Mouse (Mus musculus) layer of hippocampus, adult 9-10 months (tissue): ENCODE measurements at regions not wholly inside any gene's neighbourhood (a gene's known extent, or its start where the extent isn't known, plus 50 kb on each side); places are given as distances from the start of the nearest gene placed in this dataset.
A peak's percentile ranks its signal among the peaks of the same experiment; 100 is the strongest.

Experiments used
- DNase-seq: peaks from one replicate; pipeline ENCODE4 v3.0.0; 2022; ENCODE audit warnings: low spot score

DNA sequence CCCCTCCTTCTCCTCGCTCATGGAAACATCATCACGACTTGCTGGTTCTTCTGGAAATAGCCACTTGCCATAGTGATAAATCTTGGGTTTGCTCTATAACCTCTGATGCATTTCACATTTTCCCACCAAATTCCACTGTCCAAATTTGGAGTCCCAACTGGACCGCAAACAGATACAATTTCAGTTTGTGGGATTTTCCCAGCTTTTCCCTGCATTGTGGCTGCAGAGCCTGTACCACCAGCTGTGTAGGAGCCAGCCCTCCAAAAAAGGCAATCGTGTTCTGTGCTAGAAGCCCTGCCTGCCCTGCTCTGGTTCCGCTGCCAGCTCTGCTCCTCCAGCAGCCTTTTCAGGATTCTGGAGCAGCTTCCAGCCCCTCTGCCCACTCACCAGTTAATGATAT lies 291.4 kb downstream of the Gsdmc2 start:
- no peak for DNase-seq

DNA sequence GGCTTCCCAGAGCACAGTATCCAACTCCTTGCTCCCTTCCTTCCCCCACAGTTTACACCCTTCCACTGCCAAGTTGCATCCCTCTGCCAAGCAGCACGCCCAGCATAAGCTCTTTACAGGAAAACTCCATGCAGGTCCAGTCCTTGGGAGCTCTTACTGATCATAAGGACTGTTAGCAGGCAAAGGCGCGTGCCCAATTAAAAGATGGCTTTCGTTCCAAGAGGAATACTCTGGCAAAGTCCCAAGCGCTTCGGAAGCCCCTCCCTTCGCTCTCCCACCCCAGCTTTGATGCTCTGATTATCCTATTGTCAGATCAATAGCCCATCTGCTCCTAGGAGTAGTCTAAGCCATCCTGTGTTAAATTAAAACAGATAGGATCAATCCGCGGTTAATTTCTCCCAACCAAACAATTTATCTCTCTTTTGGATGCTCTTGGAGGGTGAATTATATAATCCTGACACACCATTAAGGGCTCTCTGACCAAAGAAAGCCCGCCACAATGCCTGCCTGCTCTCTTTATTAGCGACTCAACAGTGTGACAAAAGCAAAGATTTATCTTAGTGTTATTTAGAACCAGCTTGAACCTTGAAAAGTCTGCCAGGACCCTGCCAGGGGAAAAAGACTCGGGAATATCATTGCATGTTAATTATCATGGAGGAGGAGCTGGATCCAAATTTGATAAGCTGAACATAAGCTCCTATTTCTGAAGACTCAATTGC lies 312.5 kb downstream of the Gsdmc2 start:
- DNase-seq: peak; percentile 16

DNA sequence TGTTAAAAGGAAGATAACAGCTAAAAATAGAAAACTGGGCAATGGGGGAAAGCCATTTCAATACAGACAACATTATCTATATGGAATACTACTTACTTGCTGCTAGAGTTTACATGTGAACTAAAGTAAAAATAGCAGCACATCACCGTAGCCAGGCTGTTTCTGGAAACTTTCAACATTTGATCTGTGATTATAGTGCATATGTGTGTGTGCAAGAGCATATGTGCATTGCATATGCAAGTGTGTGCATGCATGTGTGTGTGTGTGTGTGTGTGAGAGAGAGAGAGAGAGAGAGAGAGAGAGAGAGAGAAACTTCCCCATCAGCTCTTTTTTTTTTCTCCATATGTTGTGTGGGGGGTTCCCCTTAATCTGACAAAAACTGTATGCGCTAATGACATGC lies 317.7 kb downstream of the Gsdmc2 start:
- no peak for DNase-seq

DNA sequence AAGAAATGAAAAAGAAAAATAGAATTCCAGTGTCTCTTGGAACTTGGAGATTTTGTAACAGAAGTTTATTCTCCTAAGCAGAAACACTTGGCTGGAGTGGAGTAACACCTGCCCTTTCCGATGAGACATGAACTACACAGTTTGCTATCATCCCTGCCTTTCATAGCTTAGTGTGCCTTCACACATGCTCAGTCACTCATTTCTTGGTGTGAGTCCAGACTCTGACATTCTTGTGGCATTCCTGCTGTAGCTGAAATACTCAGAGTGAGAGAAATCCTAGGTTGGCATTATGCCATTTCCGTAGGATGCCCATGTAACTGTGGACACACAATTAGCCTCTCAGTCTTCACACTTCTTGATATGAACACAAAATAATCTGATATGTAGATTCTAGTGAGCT lies 318.2 kb downstream of the Gsdmc2 start:
- DNase-seq: no peak

DNA sequence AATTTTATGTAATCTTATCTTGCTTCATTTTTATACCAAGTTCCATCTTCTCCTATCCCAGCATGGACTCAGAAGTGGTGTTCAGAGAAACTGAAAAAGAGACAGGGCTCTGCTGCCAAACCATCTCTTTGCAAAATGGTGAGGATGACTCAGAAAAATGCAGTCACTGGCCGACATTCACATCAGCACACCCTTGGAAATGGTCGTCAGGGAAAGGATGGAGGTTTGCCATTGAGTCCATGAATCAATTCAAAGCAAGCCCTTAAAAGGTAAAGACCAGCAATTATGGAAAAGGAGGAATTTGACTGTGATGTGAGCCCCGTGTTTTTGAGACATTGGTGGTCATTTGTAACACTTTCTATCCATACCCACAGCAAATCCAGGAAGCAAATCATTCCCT lies 327.7 kb downstream of the Gsdmc2 start:
- DNase-seq: no peak

DNA sequence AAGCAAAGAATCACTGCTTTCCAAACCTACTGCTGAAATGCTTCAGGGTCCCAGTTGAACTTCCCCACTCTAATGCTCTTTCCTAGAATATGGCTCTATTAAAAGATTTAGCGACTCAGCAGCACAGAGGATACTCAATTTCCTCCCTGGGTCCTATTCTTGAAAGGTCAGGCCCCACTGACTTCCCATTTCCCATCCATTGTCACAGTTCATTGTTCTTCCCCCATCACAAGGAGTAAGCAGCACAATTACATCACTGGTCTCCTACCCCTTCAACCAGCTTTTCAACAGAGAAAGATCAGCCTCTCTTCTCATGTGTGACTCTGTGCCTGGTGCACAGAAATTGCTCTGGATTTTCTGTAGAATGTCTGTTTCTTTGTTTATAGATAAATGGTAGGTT lies 344.5 kb downstream of the Gsdmc2 start:
- DNase-seq: no peak

DNA sequence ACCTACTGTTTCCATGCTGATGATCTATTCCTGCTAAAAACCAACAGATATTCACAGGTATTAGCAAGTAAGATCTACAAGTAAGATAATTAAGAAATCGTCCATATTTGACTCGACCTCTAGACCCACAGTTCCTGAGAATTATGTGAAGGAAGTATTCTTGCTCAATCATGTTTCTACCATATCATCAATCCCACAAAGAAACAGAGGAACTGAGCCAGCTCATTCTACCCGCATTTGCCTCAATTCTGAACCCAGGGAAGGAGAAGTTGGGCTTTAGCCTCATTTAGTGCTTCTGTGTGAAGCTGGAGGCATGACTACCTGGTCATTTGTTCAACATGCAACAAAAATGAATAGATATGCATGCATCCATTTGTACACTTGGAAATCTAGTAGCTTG lies 346.5 kb downstream of the Gsdmc2 start:
- DNase-seq: no peak

DNA sequence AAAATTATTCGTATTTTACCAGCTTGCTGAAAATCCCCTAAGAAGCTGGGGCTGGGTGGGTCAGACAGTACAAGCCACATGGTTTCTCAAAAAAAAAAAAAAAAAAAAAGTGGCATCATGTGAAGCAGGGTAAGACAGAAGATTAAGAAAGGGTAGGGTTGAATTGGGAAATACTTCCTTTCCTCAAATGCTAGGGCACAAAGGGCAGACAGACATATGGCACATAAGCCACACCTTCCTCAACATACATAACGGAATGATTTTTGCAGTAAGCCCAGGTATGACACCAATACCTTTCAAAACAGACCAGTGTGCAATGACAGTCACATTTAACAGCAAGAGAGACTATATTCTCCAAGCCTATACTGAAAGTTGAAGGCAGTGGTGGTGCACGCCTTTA lies 347.8 kb downstream of the Gsdmc2 start:
- no peak for DNase-seq

DNA sequence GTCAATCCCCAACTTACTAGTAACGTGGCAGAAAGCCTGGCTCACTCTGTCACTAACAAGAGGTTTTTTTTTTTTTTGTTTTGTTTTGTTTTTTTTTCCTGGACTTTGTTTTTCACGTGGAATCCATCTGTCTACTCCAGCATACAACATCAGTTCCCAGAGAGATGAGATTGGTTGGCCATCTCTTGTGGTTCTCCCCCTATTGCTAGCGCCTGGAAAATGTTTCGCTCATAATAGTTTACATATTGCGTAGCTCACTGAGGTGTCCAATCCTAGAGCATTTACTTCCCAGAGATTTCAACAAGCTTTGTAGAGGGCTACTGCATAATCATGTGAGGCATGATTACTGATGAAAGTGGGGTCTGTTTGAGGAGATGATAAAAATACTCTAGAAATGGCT lies 360.1 kb downstream of the Gsdmc2 start:
- no peak for DNase-seq

DNA sequence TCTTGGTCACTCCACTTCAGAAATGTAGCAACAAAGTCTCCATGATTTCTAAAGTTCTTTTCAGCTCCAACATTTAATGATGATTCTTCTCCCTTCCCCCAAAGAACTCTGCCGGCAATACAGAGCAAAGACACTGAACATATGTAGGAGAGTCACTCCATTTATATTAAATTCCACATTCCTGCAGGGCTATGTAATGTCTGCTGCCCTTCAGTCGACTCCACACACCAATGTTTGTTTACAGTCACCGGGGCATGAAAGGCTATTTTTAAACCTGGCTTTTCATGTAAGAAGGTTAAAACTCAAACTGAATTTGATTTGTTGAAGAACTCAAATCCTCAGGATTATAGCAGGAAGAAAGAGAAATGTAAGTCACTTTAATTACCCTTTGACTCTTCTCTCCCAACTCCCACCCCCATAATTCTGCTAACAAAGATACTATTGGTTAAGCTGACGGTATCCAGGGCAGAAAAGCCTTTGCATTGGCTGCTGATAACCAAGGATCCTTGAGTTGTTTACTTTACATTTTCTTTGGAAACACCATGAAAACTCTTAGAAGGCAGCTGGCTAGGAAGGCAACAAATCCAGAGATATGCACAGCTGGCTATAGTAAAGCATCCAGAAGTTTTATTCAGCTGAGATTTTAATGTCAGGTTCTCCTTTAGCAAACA lies 360.6 kb downstream of the Gsdmc2 start:
- no peak for DNase-seq

DNA sequence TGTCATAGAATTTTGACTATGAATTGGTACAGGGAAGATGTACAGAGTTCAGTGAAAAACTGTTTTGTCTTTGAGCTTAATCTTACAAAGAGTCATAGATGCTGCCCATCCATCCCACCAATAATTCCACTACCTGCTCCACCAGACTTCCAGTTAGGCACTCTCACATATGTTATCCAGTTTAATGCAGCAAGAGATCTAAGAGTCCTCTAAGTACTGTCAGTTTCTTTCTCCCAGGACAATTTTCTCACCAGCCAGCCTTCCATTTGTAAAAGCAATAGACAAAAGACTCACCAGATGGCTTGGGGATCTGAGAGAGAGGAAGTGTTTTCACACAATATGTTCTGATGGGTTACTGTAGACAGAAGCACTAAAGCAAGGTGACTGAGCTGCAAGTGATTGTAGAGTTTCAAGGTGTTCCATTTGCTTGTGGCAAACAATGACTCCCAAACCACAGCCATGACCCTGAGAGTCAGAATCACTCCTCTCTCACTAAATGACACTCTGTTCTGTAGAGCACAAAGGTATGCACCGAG lies 365.6 kb downstream of the Gsdmc2 start:
- no peak for DNase-seq

DNA sequence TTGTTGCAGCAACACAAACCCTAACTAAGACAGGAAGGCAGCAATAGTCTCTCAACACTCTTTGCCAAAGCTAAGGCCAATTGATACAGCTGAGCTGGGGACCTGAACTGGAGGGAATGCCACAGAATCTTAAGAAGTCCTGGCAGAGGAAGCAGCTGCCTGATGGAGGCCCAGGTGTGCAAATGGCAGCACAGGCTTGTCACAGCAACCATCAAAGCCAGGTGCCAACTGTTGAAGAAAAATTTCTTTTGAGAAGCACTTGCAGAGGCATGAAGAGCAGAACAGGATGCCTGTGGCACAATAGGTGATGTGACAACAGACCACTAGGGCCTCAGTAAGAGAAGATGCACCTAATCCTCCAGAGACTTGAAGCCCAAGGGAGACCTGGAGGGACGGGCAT lies 378.1 kb downstream of the Gsdmc2 start:
- DNase-seq: no peak

DNA sequence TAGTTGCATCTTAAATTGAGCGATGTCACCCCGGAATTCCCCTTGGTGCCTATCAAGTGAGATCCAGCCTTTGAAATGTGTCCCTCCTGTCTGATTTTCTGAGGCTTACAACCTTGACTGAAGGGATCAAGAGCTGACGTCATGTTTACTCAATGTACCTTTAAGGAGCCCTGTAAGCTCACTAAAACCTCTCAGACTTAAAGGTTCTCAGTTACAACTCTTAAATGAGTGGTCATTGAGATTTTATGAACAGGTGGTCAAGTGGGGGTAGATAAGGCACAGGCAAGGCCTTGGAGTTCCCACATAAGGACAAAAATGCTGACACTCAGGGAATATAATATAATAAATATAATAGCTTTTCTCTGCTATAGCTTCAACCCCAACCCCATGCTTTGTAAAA lies 392.4 kb downstream of the Gsdmc2 start:
- no peak for DNase-seq

DNA sequence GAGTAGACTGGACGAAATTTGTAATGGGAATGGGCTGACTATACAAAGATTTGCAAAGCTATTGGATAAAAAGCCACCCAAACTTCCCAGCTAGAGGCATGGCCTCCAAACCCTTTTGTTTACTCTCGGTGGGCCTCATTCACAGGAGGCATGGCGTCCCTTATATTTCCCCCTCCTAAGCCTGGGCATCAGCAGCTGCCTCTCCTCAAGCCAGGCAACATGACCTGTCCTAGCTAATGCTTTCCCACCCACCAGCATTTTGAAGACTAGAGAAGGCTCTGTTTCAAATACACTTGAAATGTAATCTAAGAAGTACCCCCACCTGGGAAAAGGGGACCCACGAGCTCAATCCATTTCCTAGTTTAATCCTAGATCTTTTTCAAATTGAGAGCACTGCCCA lies 398.7 kb downstream of the Gsdmc2 start:
- no peak for DNase-seq

DNA sequence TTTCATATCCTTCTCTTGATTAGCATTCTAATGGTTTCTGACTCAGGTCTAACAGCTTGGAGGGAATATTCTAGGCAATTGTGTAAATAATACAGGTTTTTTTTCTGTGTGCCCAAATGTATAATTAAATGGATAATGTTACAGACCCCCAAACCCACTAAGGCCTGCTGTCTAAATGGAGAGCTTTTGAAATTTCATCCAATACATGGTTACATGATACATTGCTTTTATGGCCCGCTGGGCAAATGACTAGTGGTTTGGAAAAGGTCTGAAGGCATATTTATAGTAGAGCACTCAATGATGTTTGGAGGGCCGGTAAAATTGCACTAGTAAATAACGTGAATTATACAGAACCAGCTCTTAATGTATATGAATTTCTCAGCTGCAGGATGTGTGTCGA lies 400.0 kb downstream of the Gsdmc2 start:
- no peak for DNase-seq

DNA sequence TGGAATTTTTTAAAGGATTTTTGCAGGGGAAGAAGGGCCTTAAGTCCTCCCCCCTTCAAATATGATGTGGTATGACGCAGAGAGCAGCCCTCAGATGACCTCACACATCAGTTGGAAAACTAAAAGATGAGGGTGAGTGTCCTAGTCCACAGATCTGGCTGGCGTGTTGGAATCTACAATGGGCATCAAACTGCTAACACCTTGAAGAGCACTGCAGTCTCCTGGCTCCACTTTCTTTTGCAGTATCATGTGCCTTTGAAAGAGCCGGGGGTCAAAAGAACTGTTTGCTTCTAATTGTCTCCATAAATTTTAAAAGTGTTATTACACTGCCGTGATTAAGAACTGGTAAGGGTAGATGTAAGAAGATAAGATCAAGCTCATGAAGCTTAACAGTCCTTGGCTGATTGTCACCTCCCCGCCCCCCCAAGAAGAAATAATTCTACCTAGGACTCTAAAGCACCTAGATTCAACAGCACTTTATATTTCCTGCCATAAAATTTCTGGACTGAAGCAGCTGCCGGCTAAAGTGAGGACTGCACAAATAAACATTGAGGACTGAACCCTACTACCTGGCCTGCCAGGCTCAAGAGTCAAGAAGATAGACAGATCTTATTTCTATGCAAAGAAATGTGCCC lies 402.7 kb downstream of the Gsdmc2 start:
- no peak for DNase-seq

DNA sequence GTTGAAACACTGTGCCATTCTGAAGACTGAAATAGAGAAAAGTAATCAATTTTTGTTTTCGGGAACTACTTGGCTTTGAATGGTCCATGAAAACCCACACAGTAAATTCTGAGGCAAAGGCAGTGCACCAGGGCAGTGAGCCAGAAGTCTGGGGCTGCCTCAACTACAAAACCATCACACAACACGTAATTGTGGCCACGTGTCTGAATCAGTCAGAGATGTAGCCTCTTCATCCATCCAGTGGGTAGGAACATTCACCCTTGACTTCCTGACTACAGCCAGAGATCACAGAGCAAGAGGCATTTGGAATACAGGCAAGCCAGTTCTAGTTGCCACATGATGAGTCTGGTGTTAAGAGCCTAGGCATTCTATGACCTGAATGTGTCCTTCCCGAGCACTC lies 432.3 kb downstream of the Gsdmc2 start:
- no peak for DNase-seq

DNA sequence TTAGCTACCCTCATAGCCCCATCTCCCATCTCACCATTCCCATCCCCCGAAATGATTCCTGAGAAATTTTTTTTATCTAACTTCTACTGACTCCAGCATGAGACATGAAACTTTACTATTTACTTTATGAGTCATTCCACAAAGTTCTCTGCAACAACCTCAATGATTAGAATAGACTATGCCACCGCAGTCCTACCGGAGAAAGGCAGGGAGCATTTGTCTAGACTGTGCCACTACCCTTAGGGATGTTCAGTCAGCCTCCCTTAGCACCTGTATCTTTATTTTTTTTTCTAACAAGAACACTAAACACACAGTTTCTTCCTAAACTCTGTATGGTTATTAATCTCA lies 433.2 kb downstream of the Gsdmc2 start:
- no peak for DNase-seq

DNA sequence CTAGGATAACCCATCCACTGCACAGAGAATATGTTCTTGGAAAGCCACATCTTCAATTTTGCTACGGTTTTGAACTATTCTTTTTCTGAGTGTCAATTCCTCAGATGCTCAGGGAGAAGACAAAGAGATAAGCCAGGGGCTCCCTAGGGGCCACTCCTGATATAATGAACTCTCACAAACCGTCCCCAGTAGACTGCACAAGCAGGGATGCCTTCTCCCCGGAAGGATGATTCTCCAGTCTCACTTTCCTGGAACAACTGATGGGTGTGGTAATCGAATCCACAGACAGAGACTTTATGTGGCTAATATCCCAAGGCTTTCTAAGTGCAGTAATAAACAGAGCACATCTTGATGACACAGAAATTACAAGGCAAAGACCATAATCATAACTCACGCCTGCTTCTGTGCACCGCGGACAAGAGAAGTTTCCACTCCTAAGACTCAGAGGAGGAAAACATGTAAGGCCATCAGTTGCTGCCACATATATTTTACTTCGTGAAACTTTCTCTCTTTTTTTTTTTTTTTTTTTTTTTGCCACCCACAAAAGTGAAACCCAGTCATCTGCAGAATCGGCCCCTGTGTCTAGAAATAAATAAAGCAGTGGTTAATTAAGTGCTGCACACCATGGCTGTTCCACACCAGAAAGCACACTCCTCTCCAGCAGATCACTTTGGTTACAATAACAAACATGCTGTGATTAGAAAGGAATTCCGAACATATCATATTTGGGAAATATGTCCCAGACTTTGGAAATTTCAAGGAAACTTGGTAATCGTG lies 433.8 kb downstream of the Gsdmc2 start:
- DNase-seq: no peak

DNA sequence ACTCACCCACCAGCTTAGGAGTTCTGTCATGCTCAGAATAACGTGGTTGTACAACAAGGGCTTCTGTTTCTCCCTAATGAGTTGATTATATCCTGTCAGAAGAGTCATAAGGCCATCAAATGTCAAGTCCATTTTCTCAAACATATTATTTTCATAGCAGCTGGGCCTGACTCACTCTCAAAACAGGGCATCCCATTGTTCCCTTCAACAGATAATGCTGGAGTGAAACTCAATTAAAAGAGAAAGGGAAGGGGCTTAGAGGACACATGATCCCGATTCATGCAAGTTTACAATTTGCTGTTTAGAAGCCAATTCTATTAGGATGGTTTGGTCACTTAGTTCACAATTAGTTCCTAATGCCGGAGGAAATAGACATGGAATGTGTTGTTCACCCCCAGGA lies 444.5 kb downstream of the Gsdmc2 start:
- DNase-seq: no peak

DNA sequence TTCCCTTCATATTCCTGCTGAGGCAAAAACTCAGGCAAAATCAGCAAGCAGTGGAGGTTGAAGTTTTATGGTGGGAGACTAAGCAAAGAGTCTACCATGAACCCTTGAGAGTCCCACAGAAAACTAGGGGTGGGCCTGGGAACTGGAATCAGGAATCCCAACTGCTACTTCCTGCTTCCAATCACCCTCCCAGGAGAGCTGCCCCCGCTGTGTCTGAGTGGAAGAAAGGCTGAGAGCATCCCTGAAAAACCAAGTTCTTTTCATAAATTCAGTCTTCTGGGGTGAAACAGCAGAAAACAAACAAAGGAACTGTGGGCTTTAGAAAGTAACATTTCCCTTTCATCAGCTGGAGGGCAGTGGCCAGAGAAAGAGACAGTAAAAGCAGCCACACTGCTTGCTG lies 445.0 kb downstream of the Gsdmc2 start:
- no peak for DNase-seq

DNA sequence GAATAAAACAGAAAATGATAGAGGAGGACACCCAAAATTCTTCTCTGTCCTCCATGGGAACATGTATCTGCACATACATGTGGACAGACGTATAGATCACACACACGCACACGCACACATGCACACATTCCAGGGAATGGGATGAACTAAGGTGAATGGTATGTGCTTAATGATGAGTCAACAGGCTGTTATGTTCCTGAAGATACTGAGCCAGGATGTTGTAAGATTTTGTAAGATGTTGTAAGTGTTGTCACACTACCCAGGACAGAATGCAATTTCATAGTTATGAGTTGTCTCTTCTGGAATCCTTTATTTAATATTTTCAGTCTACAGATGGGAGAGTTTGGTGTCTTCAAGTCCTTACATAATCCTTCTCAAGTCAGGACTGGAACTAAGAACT lies 447.5 kb downstream of the Gsdmc2 start:
- no peak for DNase-seq

DNA sequence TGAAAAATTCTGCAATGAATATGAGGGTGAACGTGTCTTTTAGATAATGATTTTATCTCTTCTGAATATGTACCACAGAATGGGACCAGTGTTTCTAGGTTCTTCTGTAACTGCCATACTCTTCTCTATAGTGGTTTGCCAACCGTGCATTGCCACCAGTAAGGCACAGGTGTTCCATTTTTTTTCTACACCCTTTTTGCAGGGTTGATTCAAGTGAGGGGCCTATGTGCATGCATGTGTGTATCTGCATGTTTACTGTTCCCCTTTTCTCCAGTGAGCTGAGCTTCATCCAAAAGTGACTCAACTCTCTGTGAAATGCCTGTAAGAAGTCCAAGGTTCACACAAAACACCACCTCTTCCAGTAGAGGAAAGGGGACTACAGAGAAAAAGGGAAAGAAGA lies 467.7 kb downstream of the Gsdmc2 start:
- no peak for DNase-seq
